Mouse (Mus musculus): ENCODE measurements around the gene Slc16a3.
A peak's percentile ranks its signal among the peaks of the same experiment; 100 is the strongest.

Slc16a3 gene

DNA sequence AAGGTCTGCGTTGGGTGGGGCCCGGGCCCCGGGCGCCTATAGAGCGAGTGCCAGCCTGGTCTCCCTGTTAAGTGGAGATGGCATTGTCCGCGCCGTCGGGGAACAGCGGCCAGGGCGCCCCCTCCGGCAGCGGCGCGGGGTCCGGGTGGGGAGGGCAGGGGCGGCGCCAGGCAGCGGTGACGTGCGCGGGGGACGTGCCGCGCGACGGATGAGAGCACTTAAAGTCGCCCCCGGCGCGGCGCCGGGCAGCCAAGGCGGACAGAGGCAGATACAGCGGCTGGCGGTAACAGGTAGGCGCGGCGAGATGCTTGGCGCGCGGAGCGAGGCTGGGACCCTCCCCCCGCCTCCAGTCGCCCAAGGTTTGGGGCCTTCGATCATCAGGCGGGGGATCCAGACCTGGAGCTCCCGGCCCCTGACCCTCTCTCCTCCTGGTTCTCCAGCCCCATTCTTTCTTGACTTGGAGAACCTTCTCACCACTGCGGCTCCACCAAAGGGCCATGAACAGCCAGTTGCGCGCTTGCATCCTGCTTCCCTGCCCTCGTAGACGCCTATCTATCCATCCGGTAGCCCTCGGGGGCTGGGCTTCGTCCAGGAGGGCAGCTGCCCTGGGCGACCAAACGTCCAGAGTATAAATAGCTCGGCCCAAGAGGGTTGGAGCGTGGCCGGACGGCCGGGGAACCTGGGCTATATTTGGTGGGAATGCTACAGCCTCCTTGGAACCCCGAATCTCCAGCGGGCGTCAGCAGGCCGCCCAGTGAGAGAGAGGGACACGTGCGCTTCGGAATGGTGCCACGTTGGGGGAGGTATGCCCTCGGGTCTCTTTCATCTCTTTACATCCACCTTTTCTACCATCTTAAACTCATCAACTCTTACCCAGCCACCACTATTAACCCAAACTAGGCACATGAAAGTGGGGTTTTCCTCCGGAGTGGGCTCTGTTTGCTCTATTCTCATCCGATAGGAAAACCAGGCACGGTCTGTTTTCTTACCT lies 876 bp downstream of the Slc16a3 start:
- DNase-seq (ENCODE audit: low read depth, low spot score): no peak

DNA sequence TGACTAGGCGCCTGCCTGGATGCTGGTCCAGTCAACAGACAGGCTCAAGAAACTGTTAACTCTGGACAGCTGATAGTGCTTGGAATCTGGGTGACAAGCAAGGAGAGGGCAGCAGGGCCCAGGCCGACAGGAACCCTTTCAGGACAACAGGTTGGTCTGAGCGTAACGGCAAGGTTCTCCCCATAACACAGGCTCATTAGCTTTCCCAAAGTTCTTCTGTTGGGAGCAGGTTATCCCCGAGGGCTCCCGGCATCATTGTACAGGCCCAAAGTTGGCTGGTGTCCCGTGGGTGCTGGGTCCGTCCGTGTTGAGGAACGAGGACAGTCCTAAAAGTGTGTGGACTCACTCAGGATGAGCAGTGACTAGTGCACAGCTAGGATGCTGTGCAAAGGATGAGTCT lies 1.6 kb downstream of the Slc16a3 start:
- no peak for DNase-seq (ENCODE audit: low read depth, low spot score)

DNA sequence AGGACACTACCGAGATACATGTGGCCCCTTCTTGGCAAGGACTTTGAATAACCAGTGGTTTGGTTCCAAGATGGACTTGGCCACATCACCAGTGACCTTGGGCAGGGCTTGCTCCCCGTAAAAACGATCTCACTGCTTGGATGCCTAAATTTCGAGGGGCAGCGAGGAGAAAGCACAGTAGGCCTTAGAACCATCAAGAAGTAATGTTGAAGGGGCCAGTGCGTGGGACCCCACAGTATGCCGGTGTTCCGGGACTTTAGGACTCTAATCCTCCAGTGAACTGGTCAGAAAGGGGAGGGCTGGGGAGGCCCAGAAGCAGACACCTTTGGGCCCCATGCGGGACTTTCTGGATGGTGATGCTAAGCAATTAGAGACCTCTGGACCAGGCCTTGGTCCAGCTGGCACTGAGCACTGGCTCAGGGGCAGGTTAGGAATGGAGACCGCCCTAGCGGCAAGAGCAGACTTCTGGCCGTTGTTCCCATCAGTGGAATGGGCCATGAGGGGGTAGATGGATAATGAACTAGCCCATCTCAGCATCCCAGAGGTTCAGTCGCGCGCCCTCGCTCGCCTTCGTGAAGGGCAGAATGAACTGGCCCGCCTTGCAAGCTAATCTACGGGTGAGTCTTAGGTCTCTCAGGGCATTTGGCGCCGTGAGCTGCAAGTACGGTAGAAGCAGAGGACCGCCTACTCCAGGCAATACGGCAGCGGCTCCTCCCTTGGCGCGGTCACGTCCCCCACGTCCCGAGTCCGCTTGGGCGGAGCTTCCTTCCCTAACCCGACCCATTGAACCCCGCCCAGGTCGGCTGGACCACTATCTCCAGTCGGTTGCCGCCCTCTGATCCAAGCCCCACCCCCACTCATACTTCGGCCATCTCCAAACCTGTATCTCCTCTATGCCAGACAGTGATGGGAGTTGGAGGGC lies 2.3 kb downstream of the Slc16a3 start:
- DNase-seq (ENCODE audit: low read depth, low spot score): peak; percentile 83

DNA sequence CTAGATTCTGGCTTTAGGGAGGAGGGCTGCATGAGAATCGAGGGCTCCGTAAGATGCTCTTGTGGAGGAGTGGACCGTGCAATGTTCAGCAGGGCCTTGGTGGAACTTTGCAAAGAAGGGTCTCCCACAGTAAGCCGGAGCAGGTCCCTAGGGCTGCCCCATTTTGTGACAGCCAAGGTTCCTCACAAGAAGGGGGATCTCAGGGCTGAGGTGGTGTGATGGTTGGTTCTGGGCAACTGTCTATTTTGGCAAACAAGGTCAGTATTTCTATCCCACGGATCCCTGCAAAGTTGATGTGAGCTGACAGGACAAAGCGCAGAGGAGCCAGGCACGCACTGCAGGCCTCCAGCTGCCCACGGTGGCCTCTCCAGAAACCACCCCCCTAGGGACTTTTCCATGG lies 3.0 kb downstream of the Slc16a3 start:
- DNase-seq (ENCODE audit: low read depth, low spot score): no peak

DNA sequence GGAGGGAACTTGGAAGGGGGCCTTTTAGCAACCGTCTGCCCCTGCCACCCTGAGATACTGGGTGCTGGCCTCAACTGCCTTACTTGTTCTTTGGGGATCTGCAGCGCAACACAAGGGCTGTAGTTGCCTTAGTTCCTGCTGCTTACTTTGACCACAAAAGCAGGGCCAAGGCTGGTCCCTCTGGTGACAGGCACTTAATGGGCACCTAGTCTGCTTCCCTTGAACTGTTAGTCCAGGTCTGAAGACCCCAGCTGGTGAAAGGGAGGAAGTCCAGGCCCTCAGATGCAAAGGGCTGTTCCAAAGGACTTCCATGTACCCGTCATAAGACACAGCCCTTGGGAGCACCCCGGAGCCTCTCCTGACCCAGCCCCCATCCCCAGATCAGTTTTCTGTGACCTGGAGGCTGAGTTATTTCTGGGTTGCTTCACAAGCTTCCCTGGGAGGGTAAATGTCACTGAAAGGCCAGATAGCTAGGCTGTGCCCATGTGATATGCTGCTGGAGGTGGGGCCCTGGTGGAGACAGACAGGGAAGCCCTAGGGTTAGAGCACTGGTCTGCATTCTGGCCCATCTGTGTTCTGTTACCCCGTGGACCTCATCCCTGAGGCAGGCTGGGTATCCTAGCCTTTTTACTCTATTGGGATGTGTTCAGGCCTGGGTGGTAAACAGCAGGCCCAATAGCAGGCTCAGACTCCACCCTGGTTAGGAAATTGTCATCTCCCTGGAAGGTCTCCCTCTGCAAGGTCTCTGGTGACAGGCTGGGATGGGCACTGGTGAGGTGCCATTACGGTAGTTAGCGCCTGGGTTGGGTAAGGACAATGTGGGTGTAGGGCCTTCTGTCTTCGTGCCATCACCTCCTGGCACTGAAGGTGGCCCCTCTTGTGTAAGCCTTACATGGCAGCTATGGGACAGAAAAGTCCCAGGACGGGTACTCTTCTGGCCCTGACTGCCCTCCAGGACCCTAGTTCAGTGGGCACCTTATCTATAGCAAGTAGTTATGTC lies 3.8 kb downstream of the Slc16a3 start:
- no peak for DNase-seq (ENCODE audit: low read depth, low spot score)

DNA sequence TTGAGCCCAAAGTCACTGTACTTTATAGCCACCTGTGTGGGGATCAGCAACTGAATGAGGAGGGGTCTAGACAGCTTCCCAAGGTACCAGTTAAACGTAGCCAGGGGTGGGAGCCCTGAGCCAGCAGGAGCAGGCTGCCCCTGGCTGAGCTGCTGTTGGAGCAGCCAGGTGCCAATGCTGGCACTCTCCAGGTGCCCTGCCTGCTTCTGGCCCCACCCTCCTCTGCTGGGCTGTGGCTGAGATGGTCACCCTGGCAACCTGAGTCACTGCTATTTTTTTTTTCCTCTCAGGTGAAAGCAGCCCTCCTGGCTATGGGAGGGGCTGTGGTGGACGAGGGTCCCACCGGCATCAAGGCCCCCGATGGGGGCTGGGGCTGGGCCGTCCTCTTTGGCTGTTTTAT lies 6.7 kb downstream of the Slc16a3 start:
- no peak for DNase-seq (ENCODE audit: low read depth, low spot score)

DNA sequence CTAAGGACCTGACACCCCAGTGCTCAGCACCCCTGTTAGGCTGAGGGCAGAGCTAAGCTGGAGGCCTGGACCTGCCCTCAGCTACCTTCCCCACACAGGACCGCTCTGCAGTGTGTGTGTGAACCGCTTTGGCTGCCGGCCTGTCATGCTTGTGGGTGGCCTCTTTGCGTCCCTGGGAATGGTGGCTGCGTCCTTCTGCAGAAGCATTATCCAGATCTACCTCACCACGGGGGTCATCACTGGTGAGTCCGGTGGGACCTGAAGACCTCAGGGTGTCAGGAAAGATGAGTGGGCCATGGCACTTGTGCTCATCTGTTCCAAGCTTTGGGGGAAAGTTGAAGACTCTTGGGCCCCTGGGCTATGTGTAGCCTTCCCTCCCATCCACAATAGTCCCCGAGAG lies 7.4 kb downstream of the Slc16a3 start:
- DNase-seq (ENCODE audit: low read depth, low spot score): no peak

DNA sequence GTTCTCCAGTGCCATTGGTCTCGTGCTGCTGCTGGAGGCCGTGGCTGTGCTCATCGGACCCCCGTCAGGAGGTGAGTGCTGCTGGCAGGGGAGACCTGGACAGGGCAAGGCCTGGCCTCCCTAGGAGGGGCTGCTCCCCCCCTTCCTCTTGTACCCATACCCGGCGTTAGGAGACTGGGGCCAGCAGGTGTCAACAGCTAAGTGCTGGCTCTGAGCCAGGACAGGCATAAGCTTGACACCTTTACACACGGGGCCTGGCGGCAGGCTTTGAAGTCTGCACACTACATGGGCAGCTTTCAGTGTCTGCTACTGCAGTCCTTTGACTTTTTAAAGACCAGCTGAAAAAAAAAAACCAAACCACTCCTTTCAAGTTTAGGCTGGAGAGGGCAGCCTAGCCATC lies 8.8 kb downstream of the Slc16a3 start:
- no peak for DNase-seq (ENCODE audit: low read depth, low spot score)

DNA sequence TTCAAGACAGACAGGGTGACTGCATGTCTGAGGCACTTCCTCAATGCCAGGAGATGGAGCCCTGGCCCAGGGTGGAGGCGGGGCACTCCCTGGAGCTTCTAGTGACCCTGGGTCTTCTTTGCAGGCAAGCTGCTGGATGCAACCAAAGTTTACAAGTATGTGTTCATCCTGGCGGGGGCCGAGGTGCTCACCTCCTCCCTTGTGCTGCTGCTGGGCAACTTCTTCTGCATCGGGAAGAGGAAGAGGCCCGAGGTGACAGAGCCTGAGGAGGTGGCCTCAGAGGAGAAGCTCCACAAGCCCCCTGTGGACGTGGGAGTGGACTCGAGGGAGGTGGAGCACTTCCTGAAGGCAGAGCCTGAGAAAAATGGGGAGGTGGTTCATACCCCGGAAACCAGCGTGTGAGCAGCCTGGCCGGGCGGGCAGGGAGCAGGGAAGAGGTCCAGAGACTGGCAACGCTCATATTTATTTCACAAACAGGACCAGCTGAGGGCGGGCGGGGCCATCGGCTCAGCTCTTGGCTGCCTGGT lies 9.5 kb downstream of the Slc16a3 start:
- no peak for DNase-seq (ENCODE audit: low read depth, low spot score)

DNA sequence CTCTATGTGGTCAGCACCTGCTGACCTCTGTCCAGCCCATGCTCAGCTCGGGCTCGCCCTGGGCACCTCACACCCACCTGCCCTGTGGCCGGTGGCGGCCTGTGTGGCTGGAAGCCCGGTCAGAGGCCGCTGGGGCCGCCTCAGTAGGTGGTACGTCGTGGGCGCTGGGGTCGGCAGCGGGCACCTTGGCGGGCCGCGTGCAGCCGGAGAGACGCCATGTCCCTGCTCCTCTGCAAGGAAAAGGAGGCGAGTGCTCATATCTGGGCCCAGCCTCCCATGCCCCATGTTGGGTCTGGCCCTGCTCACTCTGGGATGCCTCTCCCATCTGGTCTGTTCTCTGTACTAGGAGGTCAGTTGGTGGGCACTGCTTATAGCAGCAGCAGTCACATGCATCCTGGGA lies 10.8 kb downstream of the Slc16a3 start:
- DNase-seq (ENCODE audit: low read depth, low spot score): no peak

DNA sequence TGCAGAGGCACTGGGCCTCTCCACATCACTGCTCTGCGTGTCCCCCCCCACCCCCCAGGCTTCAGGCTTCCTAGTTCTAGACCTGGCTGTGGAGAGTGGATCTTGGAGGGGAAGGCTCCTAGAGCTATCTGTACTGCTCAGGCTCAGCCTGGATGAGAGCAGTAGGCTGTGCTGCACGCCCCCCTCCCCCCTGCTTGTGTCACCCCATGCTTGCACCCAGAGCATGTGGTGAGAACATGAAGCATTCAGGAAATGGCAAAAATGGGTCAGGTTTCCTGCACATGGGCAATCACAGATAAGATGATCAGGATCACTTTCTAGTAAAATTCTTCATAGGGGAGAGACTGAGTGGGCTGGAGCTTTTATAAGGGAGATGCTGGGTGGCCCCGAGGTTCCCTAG lies 11.3 kb downstream of the Slc16a3 start:
- DNase-seq (ENCODE audit: low read depth, low spot score): no peak

DNA sequence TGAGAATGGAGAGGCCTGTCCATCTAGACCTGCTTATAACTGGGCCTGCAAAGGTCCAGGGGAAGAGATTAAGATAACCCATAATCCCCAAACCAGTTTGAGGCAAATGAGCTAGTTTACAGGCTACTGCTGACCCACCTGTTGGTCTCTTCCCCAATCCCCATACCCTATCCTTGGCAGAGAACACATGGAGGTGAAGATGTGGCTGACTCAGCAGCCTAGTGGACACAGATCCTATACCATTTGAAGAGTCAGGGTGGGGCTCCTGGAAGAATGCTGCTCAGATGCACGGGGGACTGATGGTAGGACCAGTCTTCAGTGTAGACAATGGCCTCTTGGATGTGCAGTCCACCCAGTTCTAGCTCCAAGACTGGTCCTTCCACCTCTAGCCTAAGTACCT lies 12.0 kb downstream of the Slc16a3 start:
- no peak for DNase-seq (ENCODE audit: low read depth, low spot score)

DNA sequence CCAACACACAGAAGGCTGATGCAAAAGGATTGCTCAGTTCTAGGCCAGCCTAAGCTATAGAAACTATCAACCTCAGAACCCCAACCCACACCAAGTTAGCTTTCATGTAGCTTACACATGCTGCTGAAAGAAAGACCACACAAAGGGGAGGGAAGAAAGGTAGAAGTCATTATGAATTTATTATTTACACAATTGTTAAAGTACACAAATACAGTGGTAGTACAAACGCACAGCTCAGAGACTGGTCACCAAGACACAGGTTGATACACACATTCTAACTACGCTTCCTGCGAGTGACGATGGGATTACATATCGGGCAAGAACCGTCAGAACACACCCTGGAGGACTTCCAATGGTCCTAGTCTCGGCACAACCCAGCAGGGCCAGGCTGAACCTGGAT lies 13.3 kb downstream of the Slc16a3 start:
- DNase-seq (ENCODE audit: low read depth, low spot score): no peak

DNA sequence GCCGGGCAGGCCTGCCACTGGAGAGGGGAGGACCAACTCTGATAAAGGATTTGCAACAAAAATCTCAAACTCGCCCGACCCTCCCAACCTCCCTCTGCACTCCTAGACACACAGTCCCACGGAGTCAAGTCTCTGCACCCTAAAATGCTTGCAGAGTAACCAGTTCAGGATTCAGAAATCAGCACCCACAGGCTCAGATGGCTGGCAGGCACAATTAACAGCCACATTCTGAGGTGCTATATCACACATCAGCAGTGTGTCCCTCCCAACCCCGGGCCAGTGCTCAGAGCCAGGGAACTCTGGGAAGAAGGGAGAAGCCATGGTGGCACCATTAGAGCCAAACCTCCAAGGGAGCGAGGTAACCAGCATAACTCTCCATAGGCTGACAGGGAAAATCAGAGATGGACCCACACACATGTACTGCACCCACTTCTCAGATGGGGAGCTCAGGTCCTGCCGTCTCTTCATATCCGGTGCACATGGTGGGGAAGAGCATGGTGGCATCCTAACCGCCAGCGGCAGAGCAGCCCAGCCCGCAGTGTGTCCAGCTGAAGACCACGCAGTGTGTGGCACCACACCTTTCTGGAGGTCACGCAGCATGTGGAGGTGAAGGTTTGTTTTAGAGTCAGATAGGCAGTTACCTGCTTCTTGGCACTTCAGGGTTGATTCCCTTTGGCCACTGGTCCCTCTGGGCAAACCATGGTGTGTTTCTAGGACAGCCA lies 13.9 kb downstream of the Slc16a3 start:
- DNase-seq (ENCODE audit: low read depth, low spot score): no peak

DNA sequence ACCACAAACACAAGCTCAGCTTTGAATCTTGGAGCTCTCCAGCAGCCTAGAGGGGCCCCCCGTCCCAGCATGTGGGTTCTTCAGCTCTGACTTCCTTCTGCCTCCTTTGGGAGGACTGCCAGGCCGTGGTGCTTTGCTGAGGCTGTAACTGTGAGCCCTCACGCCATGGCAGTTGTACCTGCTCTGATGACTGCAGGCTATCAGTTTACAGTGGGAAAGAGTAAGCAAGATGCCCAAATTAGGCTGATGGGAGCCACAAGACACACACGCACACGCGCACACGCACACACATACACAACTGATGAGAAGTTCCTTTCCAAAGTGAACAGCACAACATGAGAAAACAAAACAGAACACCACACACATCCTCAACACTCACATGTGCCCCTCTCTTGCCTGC lies 14.6 kb downstream of the Slc16a3 start:
- DNase-seq (ENCODE audit: low read depth, low spot score): no peak

DNA sequence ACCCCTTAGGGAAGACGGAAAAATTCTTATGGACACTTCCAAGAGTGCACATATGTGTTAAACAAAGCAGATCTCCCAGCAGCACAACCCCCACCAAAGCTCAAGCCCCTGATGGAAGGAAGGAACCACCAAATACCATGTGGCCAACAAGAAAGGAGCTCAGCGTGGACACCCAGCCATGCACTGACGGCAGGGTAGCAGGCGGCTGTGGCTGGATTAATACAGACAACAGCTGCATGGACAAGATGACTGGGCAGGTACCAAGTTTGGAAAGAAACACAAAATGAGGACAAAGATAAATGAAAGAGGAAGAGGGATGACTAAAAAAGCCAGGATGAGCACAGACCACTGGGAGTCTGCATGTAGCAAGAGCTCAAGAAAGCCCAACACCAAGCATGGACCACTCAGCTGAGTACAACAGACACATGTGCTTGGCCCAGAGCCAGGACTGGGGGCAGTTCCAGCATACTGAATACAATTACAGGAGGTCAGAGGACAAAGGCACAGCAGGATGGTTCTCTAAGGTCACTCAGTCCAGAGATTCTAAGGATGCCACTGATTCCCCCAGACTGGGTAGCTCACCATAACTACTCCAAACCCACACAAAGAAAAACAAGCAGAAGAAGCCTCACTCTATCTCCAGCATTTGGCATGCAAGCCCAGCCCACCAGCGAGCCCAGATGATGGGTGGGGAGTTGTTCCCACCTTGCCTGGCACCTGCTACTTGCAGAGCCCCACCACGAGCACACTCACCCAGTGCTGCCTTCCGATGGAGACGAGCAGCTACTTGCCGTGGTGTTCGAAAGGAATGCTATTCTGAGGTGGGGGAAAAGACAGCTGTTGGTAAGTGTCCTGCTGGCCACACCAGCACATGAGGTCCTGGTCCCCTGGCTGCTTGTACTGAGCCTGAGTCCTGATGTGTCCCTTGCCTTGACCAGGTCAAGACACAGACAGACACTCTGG lies 16.2 kb downstream of the Slc16a3 start:
- no peak for DNase-seq (ENCODE audit: low read depth, low spot score)

DNA sequence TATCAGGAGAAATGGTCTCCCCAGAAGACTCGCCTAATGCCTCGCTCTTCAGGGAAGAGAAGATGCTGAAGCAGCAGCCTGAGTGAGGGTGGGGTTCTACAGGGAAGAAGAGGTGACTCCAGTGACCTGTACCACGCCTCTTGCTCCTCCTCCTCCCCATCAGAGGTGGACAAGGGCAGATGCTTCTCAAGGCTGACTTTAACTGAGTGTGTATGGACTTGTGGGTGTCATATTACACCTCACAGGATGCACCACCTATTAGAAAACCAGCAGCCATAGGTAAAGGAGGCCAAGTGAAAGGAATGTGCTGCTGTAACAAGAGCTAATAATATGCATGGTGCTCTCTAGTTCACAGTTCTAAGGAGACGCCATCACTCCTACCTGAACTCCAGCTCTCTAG lies 17.3 kb downstream of the Slc16a3 start:
- no peak for DNase-seq (ENCODE audit: low read depth, low spot score)

DNA sequence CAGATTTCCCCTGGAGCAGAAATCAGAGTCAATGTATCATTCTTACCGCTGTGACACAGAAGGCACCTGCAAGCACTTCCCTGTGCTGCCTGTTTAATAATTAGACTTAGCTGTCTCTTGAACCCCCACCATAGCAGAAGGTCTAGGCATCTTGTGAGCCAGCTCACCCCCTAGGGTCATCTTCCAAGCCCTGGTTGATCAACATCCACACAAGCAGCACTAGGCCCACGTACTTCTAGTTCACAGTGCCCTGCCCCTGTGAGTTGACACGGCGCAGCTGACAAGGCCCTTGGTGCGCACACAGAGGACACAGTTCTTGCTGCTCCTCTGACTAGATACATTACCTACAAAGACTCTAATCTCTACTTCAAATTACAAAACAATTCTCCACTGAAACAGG lies 21.5 kb downstream of the Slc16a3 start:
- no peak for DNase-seq (ENCODE audit: low read depth, low spot score)

DNA sequence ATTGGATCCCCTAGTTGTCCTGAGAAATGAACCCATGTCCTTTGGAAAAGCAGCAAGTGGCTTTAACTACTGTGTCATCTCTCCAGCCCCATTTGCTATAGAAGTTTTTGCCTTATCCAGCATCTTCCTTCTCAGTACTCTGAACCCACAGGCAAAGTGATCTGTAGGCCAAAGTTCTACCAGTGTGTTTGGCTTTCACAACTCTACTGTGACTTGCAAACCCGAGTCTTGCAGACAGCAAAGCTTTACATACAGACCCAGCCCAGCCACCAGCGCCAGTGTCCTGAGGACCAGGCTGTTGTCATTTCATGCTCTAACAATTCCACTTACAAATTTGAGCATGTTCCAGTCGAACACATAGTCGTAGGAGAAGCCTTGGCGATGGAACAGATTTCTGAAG lies 23.0 kb downstream of the Slc16a3 start:
- no peak for DNase-seq (ENCODE audit: low read depth, low spot score)

All from telencephalon, adult 2 months (tissue).